Mouse (Mus musculus) megakaryocyte progenitor cell, adult 5-6 weeks (primary cell): Measurements from ENCODE around the gene Isl1. TPM values are rescaled to one million over a fixed set of nuclear protein-coding genes. Genes with fewer than 3 reads are reported as not detected.

Experiments
- ATAC-seq: replicated peaks from 2 replicates; pipeline ENCODE4 v1.8.0; 2016; ENCODE audit warnings: mild to moderate bottlenecking, moderate TSS enrichment, inconsistent platforms; ENCODE audit not compliant: poor library complexity
- total RNA-seq, 2 experiments: library from RNA; stranded (forward) in 1 of 2; stranded (reverse) in 1 of 2; fragments of 157-497, 149-512 nt in 1 of 2; fragments of 200-1000 nt in 1 of 2; gene quantifications; 2 replicates each; pipeline versions ENCODE4 v1.2.3 to v1.2.4; 2015 to 2017

Gene Isl1
- total RNA-seq (2015) (not detected in 2 replicates), total RNA-seq (2017) (0.58 TPM in 1 of 2 replicates, not detected in the other)

GRCm38 (mm10) chr13:116309584-116310462, at the start of gene Isl1:
Isl1 (minus strand) TSS chr13:116309689.
- ATAC-seq = peak; percentile 91

GRCm38 (mm10) chr13:116335763-116336162, 26.3 kb upstream of the Isl1 start:
- no peak for ATAC-seq

GRCm38 (mm10) chr13:116313636-116314530, 4.4 kb upstream of the Isl1 start:
- ATAC-seq = no peak

- ATAC-seq = no peak
Observed at GRCm38 (mm10) chr13:116311871-116312720, 2.6 kb upstream of the Isl1 start.

- ATAC-seq = no peak
Observed at GRCm38 (mm10) chr13:116311011-116311410, 1.5 kb upstream of the Isl1 start.

- ATAC-seq = no peak
Observed at GRCm38 (mm10) chr13:116310463-116310765, 925 bp upstream of the Isl1 start.

- 0 out of 2 replicates have a peak, but pooled peaks have one; percentile 2 for ATAC-seq
Observed at GRCm38 (mm10) chr13:116308933-116309583, 431 bp downstream of the Isl1 start.

- ATAC-seq = no peak
Observed at GRCm38 (mm10) chr13:116308121-116308932, 1.2 kb downstream of the Isl1 start.

- ATAC-seq = no peak
Observed at GRCm38 (mm10) chr13:116306591-116306990, 2.9 kb downstream of the Isl1 start.

- no peak for ATAC-seq
Observed at GRCm38 (mm10) chr13:116305721-116306120, 3.8 kb downstream of the Isl1 start.

- ATAC-seq = no peak
Observed at GRCm38 (mm10) chr13:116304713-116305470, 4.6 kb downstream of the Isl1 start.

GRCm38 (mm10) chr13:116303766-116304165, 5.7 kb downstream of the Isl1 start:
- ATAC-seq = no peak

- ATAC-seq = no peak
Observed at GRCm38 (mm10) chr13:116302861-116303260, 6.6 kb downstream of the Isl1 start.

- ATAC-seq = no peak
Observed at GRCm38 (mm10) chr13:116301706-116302105, 7.8 kb downstream of the Isl1 start.

GRCm38 (mm10) chr13:116299241-116299640, 10.2 kb downstream of the Isl1 start:
- ATAC-seq = no peak

- no peak for ATAC-seq
Observed at GRCm38 (mm10) chr13:116298641-116299170, 10.8 kb downstream of the Isl1 start.

GRCm38 (mm10) chr13:116298001-116298400, 11.5 kb downstream of the Isl1 start:
- no peak for ATAC-seq

GRCm38 (mm10) chr13:116297048-116297811, 12.3 kb downstream of the Isl1 start:
- ATAC-seq = 0 out of 2 replicates have a peak, but pooled peaks have one; percentile 42
